Mouse (Mus musculus) neural tube, embryonic 10.5 days (tissue): Measurements from ENCODE around the gene Ubl5.

Source experiments
- DNase-seq: peaks from one replicate; pipeline ENCODE4 v3.0.0-alpha.2; 2017; ENCODE audit warnings: low spot score; ENCODE audit errors: extremely low spot score

Ubl5 gene

DNA sequence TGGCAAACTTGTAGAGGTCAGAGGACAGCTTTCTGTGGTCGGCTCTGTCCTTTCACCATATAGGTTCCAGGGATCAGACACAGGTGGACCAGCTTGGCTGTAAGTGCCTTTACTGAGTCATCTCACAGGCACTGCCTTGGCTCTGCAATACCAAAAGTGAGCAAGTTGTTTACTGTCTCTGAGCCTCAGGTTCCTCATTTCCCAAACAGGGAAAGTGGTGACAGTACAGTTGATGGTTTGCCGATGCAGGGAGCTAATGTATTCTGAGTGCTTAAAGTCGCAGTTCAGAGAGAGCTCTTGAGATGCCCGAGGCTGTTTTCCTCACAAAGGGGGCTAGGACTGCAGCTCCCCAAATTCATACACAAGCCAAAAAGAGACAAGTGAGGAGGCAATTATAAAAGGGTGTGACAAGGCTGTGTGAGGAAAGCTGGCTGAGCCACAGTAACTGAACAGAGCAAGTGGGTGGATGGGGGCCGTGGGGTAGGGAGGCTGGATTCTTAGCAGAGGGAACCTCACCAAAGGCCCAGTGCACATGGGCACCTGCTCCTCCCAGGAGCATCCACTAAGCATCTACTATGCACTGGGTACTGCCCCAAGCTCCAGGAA, 53.5 kb downstream of the Ubl5 start:
- DNase-seq = no peak
